Mouse (Mus musculus) megakaryocyte, embryonic 14.5 days (primary cell): ENCODE measurements at regions not wholly inside any gene's neighbourhood (a gene's known extent, or its start where the extent isn't known, plus 50 kb on each side); places are given as distances from the start of the nearest gene placed in this dataset.

Experiments used
- FLI1 ChIP-seq: IDR thresholded peaks from 2 replicates; pipeline ENCODE4 v1.6.1; 2012; ENCODE audit warnings: low read length, inconsistent platforms, mixed read lengths
- GATA1 ChIP-seq: IDR thresholded peaks from 3 replicates; pipeline ENCODE4 v1.6.1; 2012; ENCODE audit warnings: mixed read lengths, low read length, inconsistent platforms, borderline replicate concordance

DNA sequence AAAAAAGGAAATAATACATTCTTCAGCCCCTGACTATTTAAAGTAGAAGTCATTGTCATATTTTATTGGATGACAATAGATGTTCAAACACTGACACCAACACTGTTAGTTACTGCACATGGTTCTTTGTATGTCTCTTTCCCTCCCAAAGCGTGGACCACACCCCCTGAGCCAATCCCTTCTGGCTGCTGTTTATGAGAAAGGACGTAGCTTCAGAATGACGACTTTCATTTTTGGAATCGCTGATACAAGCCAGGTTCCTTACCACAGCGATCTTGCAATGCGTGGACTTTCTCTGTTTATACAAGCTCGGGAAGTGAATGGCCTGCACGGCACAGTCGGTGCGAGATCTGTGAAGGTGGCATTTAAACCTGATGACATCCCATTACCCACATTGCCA lies 66.1 kb upstream of the Tgfbr2 start:
- TF ChIP-seq FLI1, result no peak
- TF ChIP-seq GATA1, result no peak
